Mouse (Mus musculus) duodenum, adult 2 months (tissue): Measurements from ENCODE around the gene Gm21883. TPM values are rescaled to one million over a fixed set of nuclear protein-coding genes. Genes with fewer than 3 reads are reported as not detected.

Experiments
- polyA plus RNA-seq: library from polyadenylated mRNA; depleted of rRNA; stranded (reverse); fragments of >200 nt; gene quantifications from 2 replicates; pipeline ENCODE4 v1.2.3, GENCODE M21; 2012; ENCODE audit warnings: low replicate concordance; rRNA removed

Gm21883 gene
- polyA plus RNA-seq, result not detected in 2 replicates

DNA sequence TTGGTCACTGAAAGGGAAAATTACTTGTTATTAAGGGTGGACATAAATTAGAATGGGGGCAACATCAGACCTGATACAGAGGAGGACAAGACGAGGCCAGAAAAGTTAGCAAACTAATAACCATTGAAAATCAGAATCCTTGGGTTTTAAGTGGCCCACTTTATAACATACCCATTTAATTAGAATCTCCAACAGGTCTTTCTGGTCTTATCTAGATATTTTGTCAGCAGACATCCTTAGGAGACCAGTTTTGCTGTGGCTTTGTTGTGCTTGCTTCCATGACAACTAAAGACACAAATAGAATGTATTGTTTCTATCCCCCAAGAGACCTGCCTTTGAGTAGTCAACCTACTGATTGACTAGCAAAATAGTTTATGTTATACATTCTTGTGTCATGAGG lies at the start of gene Gm21883:
Gene Gm21883, minus strand, starts transcription at position 101 of the 400 bp plus-strand sequence.

DNA sequence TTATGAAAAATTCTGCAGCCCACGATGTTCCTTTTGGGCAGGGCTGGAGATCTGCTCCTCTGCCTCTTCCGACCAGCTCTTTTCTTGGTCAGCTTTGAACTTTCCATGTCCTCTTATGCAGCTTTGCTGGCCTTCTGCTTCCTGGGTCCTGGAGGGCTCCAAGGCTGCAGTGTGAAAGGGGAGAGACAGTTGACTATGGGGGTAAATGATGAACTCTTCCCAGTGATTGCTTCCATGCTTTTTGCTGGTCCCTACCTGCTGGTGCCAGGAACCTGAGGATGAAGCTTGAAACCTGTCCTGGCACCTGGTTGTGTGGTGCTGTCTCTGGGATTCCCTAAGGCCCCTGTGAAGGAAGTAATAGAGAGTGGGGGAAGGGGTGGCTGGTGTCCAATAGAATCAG lies 44.7 kb upstream of the Gm21883 start, which contains the start of gene Spin2e:
Gene Spin2e, minus strand, starts transcription at position 101 of the 400 bp plus-strand sequence.

Other genes with a start within 250 kb of the Gm21883 start
- gene Btbd35f26, start 237.8 kb downstream of the Gm21883 start, polyA plus RNA-seq, result not detected in 2 replicates
- gene Btbd35f19, start 190.4 kb downstream of the Gm21883 start, polyA plus RNA-seq, result not detected in 2 replicates
- gene Spin2e, start 44.6 kb upstream of the Gm21883 start, polyA plus RNA-seq, result not detected in 2 replicates
- not detected in 2 replicates for gene Btbd35f25, start 142.9 kb upstream of the Gm21883 start, polyA plus RNA-seq